Mouse (Mus musculus) midbrain, embryonic 13.5 days (tissue): ENCODE data around the gene Gm10663. TPM values are rescaled to one million over a fixed set of nuclear protein-coding genes. Genes with fewer than 3 reads are reported as not detected.

Experiments used
- ATAC-seq: fragments of 200-750 bp; cut with Nextera tagmentation; 2 replicates; pipeline ENCODE4 v1.8.0; 2017; ENCODE audit warnings: mild to moderate bottlenecking, moderate TSS enrichment, moderate library complexity
- H3K27ac ChIP-seq: fragments of 300-500 bp; sonication (generic); 2 replicates; pipeline ENCODE4 v1.5.1; 2015; ENCODE audit warnings: inconsistent platforms, mild to moderate bottlenecking, moderate library complexity
- H3K27me3 ChIP-seq: fragments of 300-500 bp; sonication (generic); 2 replicates; pipeline ENCODE4 v1.6.1; 2015; ENCODE audit warnings: mild to moderate bottlenecking, inconsistent platforms
- H3K36me3 ChIP-seq: fragments of 300-500 bp; sonication (generic); 2 replicates; pipeline ENCODE4 v1.6.1; 2015; ENCODE audit warnings: mild to moderate bottlenecking, inconsistent platforms
- H3K4me1 ChIP-seq: fragments of 300-500 bp; sonication (generic); replicated peaks from 2 replicates; pipeline ENCODE4 v1.6.1; 2015; ENCODE audit warnings: inconsistent platforms
- H3K4me2 ChIP-seq: fragments of 300-500 bp; sonication (generic); replicated peaks from 2 replicates; pipeline ENCODE4 v1.6.1; 2015; ENCODE audit warnings: moderate library complexity, mild to moderate bottlenecking, inconsistent platforms
- H3K4me3 ChIP-seq: fragments of 300-500 bp; sonication (generic); replicated peaks from 2 replicates; pipeline ENCODE4 v1.5.1; 2015; ENCODE audit warnings: mild to moderate bottlenecking, inconsistent platforms
- H3K9ac ChIP-seq: fragments of 300-500 bp; sonication (generic); replicated peaks from 2 replicates; pipeline ENCODE4 v1.6.1; 2015; ENCODE audit warnings: mild to moderate bottlenecking, inconsistent platforms
- H3K9me3 ChIP-seq: fragments of 300-500 bp; sonication (generic); 2 replicates; pipeline ENCODE4 v1.6.1; 2016; ENCODE audit warnings: mild to moderate bottlenecking, inconsistent platforms
- WGBS: fragments of 180-500 bp; shearing (Covaris S2); methylation state at CpG from one replicate; pipeline ENCODE4 v1.1.7; 2015; 5-methylcytosine and 5-hydroxymethylcytosine counted together
- polyA plus RNA-seq: library from polyadenylated mRNA; unstranded; fragments of >200 nt; fragmentation: Nextera tagmentation; extraction: Ambion mirVana; gene quantifications from 2 replicates; pipeline ENCODE4 v1.2.1, GENCODE M21; 2015

Gene Gm10663
- polyA plus RNA-seq, 1 experiment from 2014 or later, result not detected

DNA sequence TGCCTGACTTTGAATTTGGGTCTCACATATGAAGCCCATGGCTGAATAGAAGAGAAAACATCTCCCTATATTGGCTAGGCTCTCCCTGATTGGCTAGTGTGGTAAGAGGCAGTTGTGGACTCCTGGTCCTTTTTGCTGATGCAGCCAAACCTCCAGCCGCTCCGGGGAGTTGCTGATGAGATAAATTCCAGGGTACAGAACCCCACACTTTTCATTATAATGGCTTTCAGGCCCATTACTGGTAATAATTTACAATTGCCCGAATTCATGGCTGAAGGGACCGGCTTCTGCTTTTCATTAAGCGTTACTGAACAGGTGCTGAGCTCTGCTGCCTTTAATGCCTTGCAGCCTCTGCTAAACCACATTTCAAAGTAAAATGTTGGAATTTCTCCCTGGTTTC lies 20.9 kb upstream of the Gm10663 start:
- H3K27ac ChIP-seq, result no peak overlapping the region
- no peaks in the 10 kb centered on the region for H3K4me1 ChIP-seq
- no peak for ATAC-seq
- no peaks in the 10 kb centered on the region for H3K27me3 ChIP-seq
- no peak overlapping the region for H3K4me2 ChIP-seq
- H3K4me3 ChIP-seq, result no peak overlapping the region
- no peaks in the 10 kb centered on the region for H3K36me3 ChIP-seq
- no peak overlapping the region for H3K9ac ChIP-seq
- WGBS, result 78% methylated on average over 5 of the region's 5 CpGs
- H3K9me3 ChIP-seq, result no peaks in the 10 kb centered on the region

DNA sequence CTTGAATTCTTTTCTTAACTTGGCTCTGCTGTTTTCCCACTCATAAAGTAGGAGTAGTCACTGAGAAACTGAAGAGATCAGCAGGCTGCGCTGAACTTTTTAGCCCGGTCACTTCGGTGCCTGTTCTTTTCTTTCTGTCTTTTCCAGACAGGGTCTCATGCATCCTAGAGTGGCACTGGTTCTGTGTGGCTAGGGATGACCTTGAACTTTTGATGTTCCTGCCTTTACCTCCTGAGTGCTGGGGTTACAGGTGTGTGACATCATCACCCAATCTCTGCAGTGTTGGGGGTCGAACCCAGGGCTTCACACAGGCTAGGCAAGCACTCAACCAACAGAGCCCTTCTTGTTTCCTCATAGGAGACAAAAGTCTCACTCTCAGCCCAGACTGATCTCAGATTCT lies 18.1 kb upstream of the Gm10663 start:
- WGBS, result 97% methylated on average over 4 of the region's 4 CpGs
- Histone ChIP-seq H3K36me3 (no peaks in the 10 kb centered on the region), H3K4me2 (no peak overlapping the region), H3K27ac (no peak overlapping the region), H3K9ac (no peak overlapping the region), H3K4me3 (no peak overlapping the region), H3K9me3 (no peaks in the 10 kb centered on the region), H3K27me3 (no peaks in the 10 kb centered on the region), H3K4me1 (no peaks in the 10 kb centered on the region)
- ATAC-seq, result no peak

- Histone ChIP-seq H3K4me3 (no peak overlapping the region), H3K27me3 (no peaks in the 10 kb centered on the region), H3K9ac (no peak overlapping the region), H3K9me3 (no peaks in the 10 kb centered on the region), H3K27ac (no peak overlapping the region), H3K4me2 (no peak overlapping the region), H3K36me3 (no peaks in the 10 kb centered on the region), H3K4me1 (no peaks in the 10 kb centered on the region)
- no peak for ATAC-seq
- 63% methylated on average over 4 of the region's 4 CpGs for WGBS
These were observed 12.6 kb upstream of the Gm10663 start for GRCm38 (mm10) chr8:65062195-65062594.

GRCm38 (mm10) chr8:65064071-65064470 lies 10.8 kb upstream of the Gm10663 start:
- no peak overlapping the region for H3K9ac ChIP-seq
- no peaks in the 10 kb centered on the region for H3K9me3 ChIP-seq
- WGBS, result 68% methylated on average over 2 of the region's 2 CpGs
- no peak for ATAC-seq
- no peaks in the 10 kb centered on the region for H3K27me3 ChIP-seq
- H3K36me3 ChIP-seq, result no peaks in the 10 kb centered on the region
- H3K4me3 ChIP-seq, result no peak overlapping the region
- no peak overlapping the region for H3K4me2 ChIP-seq
- peaks cover 5% of the 10 kb centered on the region; the same call in 1 of the 2 replicates for H3K4me1 ChIP-seq
- H3K27ac ChIP-seq, result no peak overlapping the region

DNA sequence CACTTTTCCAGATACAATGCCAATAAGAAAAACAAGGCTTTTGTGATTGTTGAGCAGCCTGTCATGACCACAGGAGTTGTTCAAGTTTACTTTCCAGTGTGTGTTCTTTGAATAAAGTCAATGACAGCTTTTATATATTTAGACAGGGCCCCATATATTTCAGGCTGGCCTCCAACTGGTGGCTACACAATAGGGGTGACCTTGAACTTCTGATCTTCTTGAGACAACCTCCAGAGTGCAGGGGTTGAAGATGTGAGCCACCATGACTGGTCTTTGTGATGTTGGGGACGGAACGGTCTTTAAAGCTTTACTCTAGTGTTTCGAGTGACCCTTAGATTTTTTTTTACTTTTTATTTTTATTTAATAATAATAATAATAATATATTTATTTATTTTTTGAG lies 9.2 kb upstream of the Gm10663 start:
- 99% methylated on average over 3 of the region's 3 CpGs for WGBS
- no peak overlapping the region for H3K4me3 ChIP-seq
- H3K27me3 ChIP-seq, result no peaks in the 10 kb centered on the region

GRCm38 (mm10) chr8:65067031-65067430 lies 7.8 kb upstream of the Gm10663 start:
- ATAC-seq, result no peak
- Histone ChIP-seq H3K4me2 (no peak overlapping the region), H3K9me3 (no peaks in the 10 kb centered on the region), H3K4me3 (no peak overlapping the region), H3K27me3 (no peaks in the 10 kb centered on the region), H3K4me1 (peaks cover 5% of the 10 kb centered on the region; the same call in 1 of the 2 replicates), H3K36me3 (no peaks in the 10 kb centered on the region), H3K27ac (no peak overlapping the region), H3K9ac (no peak overlapping the region)
- 93% methylated on average over 4 of the region's 4 CpGs for WGBS

More for the DNA sequence above, 9.2 kb upstream of the Gm10663 start:
- Histone ChIP-seq H3K36me3 (no peaks in the 10 kb centered on the region), H3K4me1 (peaks cover 5% of the 10 kb centered on the region; the same call in 1 of the 2 replicates), H3K9ac (no peak overlapping the region), H3K27ac (no peak overlapping the region), H3K9me3 (no peaks in the 10 kb centered on the region), H3K4me2 (no peak overlapping the region)
- ATAC-seq, result no peak

DNA sequence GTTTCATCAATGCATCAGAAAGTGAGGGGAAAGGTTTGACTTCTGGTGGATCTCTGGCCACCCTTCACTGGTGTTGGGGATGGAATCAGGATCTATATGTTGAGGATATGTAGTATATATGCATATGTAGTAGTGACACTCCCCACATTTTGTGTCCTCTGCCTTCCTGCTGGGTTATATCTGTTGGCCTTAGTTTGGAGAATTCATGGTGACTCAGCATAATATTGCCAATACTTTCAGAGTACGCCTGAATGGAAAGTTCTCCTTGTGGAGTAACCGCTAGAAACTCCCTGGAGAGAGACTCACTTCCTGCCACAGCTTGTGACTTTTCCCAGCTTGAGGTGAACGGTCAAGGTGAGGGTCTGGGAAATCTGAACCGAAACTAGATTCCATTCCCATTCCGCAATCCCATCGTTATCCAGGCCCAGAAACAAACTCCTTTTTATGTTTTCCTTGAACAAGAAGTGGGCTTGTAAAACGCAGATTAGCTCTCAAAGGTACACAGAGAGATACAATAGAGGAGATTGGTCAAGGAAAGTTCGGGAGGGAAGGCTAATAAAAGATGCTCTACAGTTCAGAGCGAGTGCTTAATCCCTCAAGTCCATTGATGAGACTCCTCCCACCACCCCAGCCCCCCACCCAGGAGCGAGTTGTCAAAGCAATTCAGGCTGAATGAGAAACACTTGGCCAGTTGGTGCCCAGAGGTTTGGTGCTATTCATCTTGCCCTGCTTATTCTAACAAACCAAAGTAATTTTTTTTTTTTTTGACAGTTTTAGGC lies 7.0 kb upstream of the Gm10663 start:
- no peak overlapping the region for H3K9ac ChIP-seq
- WGBS, result 14% methylated on average over 10 of the region's 10 CpGs
- H3K27me3 ChIP-seq, result no peaks in the 10 kb centered on the region
- H3K27ac ChIP-seq, result no peak overlapping the region
- no peaks in the 10 kb centered on the region for H3K36me3 ChIP-seq
- peaks cover 5% of the 10 kb centered on the region; the same call in 1 of the 2 replicates for H3K4me1 ChIP-seq
- H3K4me3 ChIP-seq, result no peak overlapping the region
- peak overlapping the region; percentile 21 for H3K4me2 ChIP-seq
- peak; percentile 77 for ATAC-seq
- no peaks in the 10 kb centered on the region for H3K9me3 ChIP-seq

GRCm38 (mm10) chr8:65068473-65068819 lies 6.4 kb upstream of the Gm10663 start:
- no peak overlapping the region for H3K9ac ChIP-seq
- H3K4me3 ChIP-seq, result no peak overlapping the region
- ATAC-seq, result peak; percentile 85
- no peaks in the 10 kb centered on the region for H3K27me3 ChIP-seq
- H3K4me1 ChIP-seq, result peaks cover 5% of the 10 kb centered on the region; the same call in 1 of the 2 replicates
- H3K36me3 ChIP-seq, result no peaks in the 10 kb centered on the region
- H3K9me3 ChIP-seq, result no peaks in the 10 kb centered on the region
- 50% methylated on average over 4 of the region's 4 CpGs for WGBS
- peak overlapping the region; percentile 21 for H3K4me2 ChIP-seq
- no peak overlapping the region for H3K27ac ChIP-seq

DNA sequence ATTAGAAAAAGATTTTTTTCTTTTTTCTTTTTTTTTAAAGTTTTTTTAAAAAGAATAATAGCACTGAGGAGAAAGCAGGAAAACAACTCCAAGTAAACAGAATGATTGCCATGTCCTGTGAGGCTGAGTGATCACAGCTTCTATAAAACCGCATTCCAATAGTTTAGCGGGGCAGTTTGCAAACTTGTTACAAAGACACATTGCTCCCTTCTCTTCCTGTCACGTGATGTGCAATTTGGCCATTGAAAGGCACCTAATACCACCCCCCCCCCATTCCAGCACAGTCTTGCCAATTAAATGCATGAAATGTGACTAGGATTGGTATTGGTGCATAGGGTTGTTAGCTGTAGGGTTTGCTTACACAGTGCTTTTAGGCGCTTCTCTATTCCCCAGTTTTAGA lies 3.8 kb upstream of the Gm10663 start:
- ATAC-seq, result no peak
- H3K4me3 ChIP-seq, result no peak overlapping the region
- 87% methylated on average over 4 of the region's 4 CpGs for WGBS

DNA sequence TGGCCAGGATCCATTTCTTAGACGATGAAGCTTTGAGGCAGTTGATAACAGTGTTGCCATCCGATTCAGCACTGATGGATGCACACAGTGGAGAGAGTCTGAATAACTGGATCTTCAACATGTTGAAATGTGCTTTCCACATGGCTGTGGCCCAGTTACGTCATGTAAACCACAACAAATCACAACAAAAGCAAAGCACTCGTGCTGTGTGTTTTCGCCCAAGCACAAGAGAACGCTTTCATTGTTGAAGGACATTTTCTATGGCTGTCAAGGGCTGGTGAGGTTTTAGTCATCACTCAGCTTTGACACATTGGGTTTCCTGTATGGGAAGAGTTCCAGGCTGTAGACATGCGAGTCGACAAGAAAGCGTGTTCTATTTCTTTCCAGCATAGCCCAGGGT lies 5.9 kb downstream of the Gm10663 start:
- no peaks in the 10 kb centered on the region for H3K9me3 ChIP-seq
- no peak for ATAC-seq
- H3K4me2 ChIP-seq, result no peak overlapping the region
- H3K4me3 ChIP-seq, result no peak overlapping the region
- WGBS, result 92% methylated on average over 9 of the region's 9 CpGs
- no peak overlapping the region for H3K9ac ChIP-seq
- no peaks in the 10 kb centered on the region for H3K27me3 ChIP-seq
- H3K4me1 ChIP-seq, result no peaks in the 10 kb centered on the region
- no peaks in the 10 kb centered on the region for H3K36me3 ChIP-seq
- H3K27ac ChIP-seq, result no peak overlapping the region

More for the DNA sequence above, 3.8 kb upstream of the Gm10663 start:
- H3K27ac ChIP-seq, result no peak overlapping the region
- H3K36me3 ChIP-seq, result no peaks in the 10 kb centered on the region
- H3K4me1 ChIP-seq, result peaks cover 5% of the 10 kb centered on the region; the same call in 1 of the 2 replicates
- H3K27me3 ChIP-seq, result no peaks in the 10 kb centered on the region
- H3K9ac ChIP-seq, result no peak overlapping the region
- no peaks in the 10 kb centered on the region for H3K9me3 ChIP-seq
- no peak overlapping the region for H3K4me2 ChIP-seq

DNA sequence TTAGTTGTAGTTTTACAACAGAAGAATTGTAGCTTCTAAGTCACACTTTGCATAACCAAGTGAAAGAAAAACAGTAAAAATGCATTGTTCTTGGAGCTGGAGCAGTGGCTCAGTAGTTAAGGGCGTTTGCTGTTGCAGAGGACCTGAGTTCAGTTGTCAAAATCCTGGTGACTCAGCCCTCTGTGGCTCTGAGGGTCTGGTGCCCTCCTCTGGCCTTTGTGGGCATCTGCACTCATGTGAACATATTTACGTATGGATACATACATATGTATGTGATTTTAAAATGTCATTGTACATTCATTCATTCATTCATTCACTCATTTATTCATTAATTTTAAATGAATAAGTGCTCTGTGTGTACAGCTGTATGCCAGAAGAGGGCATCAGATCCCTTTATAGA lies 10.8 kb downstream of the Gm10663 start:
- 76% methylated on average over 2 of the region's 2 CpGs for WGBS
- H3K27ac ChIP-seq, result no peak overlapping the region
- ATAC-seq, result no peak

DNA sequence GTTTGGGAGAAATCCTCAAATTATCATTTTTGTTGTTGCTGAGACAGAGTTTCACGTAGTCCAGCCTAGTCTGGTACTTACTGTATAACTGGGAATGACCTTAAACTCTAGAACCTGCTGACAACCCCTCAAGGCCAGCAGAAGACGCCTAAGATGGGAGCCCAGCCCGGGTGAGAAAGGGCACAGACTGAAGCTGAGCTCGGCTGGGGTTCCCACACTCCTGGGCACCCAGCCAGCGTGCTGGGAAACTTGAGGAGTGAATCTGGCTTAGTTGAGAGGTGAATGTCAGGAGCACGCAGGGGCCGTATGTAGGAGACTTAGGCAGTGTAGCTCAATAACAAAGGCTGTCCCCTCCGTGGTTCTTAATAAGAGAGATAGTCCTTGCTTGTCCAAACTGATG lies 12.9 kb downstream of the Gm10663 start:
- Histone ChIP-seq H3K27me3 (no peaks in the 10 kb centered on the region), H3K36me3 (no peaks in the 10 kb centered on the region), H3K9me3 (no peaks in the 10 kb centered on the region), H3K27ac (no peak overlapping the region), H3K4me3 (no peak overlapping the region), H3K4me2 (no peak overlapping the region), H3K4me1 (no peaks in the 10 kb centered on the region), H3K9ac (no peak overlapping the region)
- WGBS, result 82% methylated on average over 8 of the region's 8 CpGs
- 0 out of 2 replicates have a peak, but pooled peaks have one; percentile 11 for ATAC-seq

More for the DNA sequence above, 10.8 kb downstream of the Gm10663 start:
- Histone ChIP-seq H3K9ac (no peak overlapping the region), H3K9me3 (no peaks in the 10 kb centered on the region), H3K4me3 (no peak overlapping the region), H3K4me1 (no peaks in the 10 kb centered on the region), H3K36me3 (no peaks in the 10 kb centered on the region), H3K4me2 (no peak overlapping the region), H3K27me3 (no peaks in the 10 kb centered on the region)

DNA sequence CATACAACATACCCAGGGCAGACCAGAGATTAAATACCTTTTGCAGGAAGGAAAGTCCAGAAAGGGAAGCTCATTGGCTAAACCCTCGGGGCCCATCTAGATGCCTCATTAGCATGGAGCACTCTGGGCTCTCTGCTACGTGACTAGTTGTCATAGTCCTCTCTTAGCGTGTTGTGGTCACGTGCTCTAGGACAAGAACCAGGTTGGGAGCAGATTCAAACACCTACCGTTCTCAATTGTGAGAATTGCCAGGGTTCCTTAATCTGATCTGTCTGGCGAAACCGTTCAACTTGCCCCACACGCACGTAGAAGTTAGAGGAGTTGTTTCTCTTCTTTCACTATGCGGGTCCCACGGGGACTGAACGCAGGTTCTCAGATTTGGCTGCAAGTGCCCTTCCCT lies 13.3 kb downstream of the Gm10663 start:
- H3K9ac ChIP-seq, result no peak overlapping the region
- H3K9me3 ChIP-seq, result no peaks in the 10 kb centered on the region
- WGBS, result 88% methylated on average over 12 of the region's 12 CpGs
- no peak for ATAC-seq
- no peak overlapping the region for H3K27ac ChIP-seq
- H3K27me3 ChIP-seq, result no peaks in the 10 kb centered on the region
- H3K4me1 ChIP-seq, result no peaks in the 10 kb centered on the region
- H3K4me2 ChIP-seq, result no peak overlapping the region
- no peak overlapping the region for H3K4me3 ChIP-seq
- no peaks in the 10 kb centered on the region for H3K36me3 ChIP-seq
